Mouse (Mus musculus) ES-CJ7 (cell line): ENCODE results near the gene Sipa1l3.
A peak's percentile ranks its signal among the peaks of the same experiment; 100 is the strongest.

Experiments
- DNase-seq: peaks from one replicate; pipeline ENCODE4 v3.0.0; 2011; ENCODE audit warnings: low read depth, low spot score

The Sipa1l3 gene

DNA sequence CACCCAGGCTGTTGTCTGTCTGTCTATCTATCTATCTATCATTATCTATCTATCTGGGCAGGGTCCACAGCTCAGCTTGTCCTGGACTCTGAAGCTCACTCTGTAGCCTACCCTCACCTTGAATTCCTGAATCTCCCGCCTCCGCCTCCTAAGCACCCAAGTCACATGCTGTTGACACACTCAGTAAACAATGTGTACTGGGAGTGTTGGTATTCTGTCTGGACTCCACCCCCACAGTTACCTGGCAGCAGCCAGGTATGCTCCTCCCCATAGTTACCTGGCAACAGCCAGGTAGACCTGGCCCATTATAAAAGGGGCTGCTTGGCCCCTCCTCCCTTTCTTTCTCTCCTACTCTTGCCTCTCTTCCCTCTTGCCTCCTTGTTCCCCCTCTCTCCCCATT is 230.4 kb downstream of the Sipa1l3 start:
- peak; percentile 22 for DNase-seq

DNA sequence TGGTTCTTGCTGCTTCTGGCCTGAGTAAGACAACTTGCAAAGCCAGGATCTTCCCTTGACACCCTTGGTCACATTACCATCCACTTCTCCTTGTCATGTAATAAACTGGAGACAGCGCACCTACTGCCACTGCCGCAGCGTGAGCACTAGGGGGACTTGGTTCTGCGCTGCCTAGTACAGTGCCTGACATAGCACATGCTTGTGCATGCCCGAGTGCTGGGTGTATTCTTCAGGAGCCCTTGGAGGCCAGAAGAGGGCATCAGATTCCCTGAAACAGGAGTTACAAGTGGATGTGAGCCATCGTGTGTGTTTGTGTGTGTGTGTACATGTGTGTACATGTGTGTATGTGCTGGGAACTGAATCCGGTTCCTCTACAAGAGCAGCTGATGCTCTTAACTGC is 231.0 kb downstream of the Sipa1l3 start:
- peak; percentile 80 for DNase-seq

DNA sequence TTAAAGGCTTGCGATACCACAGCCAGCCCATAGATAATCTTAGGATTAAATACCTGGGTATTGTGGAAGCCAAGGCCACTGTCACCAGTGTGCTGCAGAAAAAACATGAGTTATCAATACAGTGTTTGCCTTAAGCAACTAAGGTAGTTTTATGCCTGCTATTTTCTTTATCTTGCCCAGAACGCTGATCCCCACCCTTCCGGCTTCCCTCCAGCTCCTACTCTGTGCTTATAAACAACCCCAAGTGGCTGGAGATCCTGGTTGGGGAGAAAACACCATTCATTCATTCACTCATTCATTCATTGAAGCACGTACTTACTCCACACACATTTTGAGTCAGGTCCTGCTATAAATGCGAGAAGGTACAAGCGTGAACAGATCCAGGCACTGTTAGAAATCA is 233.9 kb downstream of the Sipa1l3 start:
- no peak for DNase-seq

DNA sequence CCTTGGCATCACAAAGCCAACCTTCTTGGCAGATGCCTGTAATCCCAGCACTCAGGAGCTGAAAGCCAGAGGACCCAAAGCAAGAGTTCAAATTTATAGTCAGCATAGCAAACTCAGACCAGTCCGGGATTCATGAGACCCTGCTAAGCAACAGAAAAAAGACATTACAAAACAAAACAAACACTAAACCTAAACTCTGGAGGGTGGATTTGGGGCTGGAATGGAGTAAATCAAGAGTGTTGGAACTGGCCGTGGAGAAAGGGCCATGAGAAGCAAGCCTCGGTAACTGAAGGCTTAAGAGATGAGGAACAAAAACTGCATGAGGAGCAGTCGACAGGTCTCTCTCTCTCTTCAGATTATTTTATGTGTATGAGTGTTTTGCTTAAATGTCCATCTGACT is 234.6 kb downstream of the Sipa1l3 start:
- DNase-seq: no peak

DNA sequence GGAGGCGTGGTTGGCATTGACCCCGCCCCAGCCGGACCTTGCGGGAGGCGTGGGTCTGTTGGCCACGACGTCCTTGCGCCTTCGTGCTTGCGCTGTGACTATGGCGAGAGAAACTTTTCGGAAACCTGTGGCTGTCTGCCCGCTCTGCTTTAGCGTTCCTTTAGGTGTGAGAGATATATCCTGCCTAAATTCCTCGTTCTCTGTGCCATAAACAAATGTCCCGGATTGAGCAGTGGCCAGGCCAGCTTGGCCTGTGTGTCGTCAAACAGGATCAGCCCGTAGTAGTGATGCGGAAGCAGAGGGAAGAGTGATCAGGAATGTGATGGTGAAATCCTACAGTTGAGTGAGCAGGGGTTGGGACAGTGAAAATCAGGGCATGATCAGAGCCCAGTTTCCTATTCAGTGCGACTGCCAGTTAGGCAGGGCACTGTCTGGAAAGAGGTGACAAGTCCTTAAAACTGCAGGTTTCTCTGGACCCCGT is 236.3 kb downstream of the Sipa1l3 start:
- no peak for DNase-seq

DNA sequence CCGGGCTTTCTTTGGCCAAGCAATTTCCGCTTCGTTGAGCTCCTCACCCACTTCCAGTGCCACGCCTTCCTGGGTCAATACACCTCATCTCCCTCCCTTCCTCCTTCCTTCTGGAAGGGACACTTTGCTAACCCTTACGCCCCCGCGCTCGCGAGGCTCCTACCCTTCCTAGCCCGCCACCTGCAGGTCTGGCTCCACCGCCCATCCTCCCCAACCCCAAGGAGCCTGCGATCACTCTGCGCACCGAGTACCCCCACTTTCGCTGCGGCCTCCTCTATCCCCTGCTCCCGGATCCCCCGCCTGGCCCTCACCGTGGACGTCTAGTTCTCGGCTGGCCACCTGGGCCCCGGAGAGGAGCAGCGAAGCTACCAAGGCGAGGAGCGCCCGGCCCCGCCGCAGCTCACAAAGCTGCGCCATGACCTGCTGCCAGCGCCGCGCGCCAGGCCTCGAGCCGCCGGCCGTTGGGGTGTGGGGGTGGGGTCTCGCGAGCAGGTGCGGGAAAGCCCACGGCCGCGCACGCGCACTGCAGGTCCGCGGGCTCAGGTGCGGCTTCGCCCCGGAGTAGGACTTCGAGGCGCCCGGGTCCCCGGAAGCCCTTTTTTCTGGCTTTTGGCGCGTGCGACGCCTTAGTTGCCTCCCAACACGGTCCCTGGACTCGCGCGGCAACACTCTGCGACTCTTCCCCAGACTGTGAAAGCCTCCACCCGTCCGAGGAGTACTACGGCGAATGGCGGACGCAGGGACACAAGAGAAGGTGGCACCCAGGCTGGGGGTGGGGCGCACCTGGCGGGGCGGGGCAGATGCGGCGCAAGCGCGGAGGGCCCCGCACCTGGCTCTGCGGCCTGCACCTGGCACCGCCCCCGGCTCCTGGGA is 237.0 kb downstream of the Sipa1l3 start, which contains the start of gene Spint2:
Gene Spint2, minus strand, starts transcription at position 712 of the 873 bp plus-strand sequence.
- peak; percentile 89 for DNase-seq

DNA sequence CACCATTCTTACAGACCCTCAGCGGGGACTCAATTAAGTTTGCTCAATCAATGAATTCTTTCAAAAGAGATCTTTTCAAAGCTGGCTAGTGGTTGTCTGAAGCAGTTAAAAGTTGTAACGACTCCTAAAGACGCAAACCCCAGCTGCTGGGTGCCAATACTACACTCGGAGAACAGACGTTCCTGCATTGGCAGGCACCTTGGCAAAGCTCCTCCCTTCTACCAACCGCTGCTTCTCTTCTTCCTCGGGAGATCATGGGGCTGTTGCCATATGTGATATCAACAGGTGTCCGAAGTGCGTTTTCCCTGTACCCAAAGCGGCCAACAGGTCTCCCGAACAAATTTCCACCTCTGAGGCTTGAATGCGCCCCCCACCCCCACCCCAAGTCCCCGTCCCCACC is 237.6 kb downstream of the Sipa1l3 start:
- DNase-seq: no peak

DNA sequence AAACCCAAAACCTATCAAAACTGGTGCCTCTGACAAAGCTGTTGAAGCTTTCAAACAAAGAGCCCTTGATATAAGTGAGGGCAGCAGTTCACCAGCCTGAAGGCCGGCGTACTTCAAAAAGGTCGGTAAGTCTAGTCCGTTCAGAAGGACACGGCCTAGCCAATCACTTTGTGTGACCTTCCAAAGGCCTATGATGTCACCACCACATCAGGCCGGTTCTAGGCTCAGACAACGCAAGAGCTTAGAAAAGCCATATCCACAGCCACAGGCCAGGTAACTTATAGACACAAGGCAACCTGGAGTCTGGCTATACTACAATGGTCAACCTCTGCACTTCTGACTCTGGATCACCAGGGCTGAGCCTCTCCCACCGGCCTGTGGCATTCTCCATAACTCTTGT is 238.5 kb downstream of the Sipa1l3 start:
- DNase-seq: peak; percentile 43

DNA sequence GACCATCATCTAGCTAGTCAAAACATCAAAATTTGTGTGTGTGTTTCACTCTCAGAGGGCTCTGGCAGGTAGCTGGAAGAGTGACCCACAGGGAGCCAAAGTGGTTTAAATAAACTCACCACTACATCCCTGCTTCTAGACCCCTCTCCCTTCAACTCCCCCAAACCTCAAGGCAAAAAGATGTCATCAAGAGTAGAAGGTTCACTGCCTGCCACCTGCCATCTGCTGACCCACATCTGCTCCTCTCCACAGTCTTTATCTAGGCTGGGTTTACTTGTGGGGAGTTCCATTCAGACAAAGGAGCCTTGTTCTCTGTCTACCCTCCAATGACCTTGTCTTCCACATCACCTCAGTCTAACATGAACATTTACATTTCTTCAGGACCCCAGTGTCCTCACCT is 239.2 kb downstream of the Sipa1l3 start:
- DNase-seq: no peak

DNA sequence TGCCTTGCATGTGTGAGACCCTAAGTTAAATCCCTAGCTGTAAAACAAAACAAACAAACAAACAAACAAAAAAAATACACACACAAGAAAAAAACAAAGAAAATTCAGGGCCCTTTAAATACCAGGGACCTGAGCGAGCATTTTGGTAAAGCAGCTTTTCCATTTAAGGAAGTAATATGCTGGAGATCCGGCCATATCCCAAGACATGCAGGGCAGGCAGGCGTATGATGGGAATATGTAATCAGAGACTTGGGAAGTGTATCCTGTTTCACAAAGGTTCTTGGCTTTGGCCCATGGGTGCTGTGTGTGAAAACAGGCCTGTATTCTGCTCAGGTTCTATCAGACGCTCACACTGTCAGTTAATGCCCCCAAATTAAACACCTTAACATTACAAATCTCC is 240.9 kb downstream of the Sipa1l3 start:
- no peak for DNase-seq

DNA sequence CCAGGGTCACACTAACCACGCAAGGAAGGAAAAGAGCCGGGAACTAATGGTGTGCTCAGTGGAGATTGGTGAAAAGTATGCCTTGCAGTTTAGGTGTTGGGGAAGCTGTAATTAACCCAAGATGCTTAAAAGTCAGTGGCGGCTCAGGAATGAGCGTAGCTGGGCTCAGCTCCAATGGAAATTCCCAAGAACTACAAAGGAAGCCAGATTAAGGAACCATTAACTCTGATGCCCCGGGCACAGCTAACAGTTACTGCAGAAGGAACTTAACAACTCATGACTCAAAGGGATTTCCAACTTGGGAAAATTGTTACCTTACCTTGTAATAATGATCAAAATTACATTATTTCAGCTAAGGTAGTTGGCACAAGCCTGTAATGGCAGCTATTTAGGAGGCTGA is 241.7 kb downstream of the Sipa1l3 start:
- DNase-seq: no peak

DNA sequence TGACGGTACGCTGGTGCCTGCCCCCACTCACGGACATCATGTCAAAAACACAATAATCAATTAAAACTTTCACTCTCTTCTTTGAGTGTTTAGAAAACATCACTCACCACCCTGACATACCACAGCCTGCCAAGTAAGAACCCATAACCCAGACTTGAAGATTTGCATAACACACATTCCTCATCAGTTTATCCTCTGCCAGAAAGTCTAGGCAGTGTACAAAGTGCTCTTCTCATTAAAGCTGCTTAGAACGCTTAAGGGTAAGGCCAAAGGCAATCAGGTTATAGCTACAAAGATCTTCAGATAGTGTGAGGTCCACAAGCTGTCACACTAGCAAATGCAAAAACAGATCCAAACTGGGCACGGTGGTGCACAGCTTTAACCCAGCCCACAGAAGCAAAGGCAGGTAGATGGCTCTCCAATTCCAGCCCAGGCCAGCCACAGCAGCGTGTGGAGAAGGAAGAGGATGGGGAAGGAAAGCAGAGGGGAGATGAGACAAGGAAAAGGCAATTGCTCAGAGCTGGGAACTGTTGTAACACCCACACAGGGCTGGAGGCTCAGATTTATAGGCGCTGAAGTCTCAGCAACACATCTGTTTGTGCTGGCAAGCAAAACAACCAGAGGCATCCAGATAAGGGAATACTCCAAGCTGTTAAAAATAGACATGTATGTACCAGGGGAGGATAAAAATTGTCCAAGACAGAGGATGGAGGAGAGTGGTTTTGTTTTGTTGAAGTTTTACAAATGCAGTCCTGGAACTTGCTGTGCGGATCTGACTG is 246.6 kb downstream of the Sipa1l3 start:
- DNase-seq: no peak

DNA sequence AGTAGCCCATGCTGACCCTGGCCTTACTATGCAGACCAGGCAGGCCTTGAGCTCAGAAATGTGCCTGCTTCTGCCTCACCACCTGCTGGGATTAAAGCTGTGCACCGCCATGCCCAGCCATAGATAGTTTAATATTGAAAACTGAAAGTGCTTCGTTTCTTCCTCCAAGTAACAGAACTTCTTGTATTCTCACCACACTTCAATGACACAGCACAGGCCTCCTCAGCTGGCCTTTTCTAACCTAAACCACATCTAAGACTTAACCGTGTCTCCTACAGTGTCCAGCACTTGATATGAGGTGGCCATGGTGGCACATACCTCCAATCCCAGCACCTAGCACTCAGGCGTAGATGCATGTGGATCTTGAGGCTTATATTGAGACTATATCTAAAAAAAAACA is 248.0 kb downstream of the Sipa1l3 start:
- no peak for DNase-seq
